In the genomic region with DNA sequence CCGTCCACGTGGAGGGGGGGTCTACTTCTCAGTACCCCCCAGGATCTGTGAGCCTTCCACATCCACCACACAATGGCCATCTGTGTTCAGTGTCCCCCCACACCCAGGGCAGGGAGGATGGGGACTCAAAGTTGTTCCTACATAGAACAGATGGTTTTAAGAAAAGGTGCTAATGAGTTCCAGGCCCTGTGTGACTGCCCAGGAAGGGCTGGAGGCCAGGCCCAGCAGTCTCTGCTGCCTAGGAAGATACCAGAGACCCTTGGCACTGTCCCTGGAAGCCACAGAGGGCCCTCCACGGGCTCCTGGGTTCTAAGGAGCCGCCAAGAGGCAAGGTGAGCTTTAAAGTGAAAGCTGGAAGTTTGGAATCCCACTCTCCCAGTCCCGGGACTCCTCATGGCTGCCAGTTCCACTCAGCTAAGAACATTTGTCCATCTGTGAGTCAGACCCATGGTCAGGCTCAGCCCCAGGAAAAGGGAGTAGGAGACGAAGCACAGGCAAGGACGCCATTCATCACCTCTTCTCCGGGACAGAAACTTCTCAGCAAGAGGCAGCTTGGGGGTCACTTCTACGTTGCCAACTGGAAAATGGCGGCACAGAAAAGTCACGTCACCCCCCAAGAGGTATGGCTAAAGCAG, we compare ENCODE assay signal across 14 mouse cellular contexts. TPM values are rescaled to one million over a fixed set of nuclear protein-coding genes. Genes with fewer than 3 reads are reported as not detected.
DNase-seq lines count a peak whose midpoint lies in the region; ATAC-seq and TF ChIP-seq lines count a peak whose summit lies in the region.
"Had no signal": no experiment of that assay in that cellular context is flagged by ENCODE, and none has a peak within 500 bp of the region (broad histone marks: within the 10 kb centered on the region; RNA-seq: fewer than 3 reads in every experiment).

No protein-coding gene starts in this region.

- ATAC-seq in forebrain, embryonic 11.5 days (replicated peaks; ENCODE audit: low FRiP score), result no peak
- no peak for ATAC-seq in midbrain, postnatal 0 days (ENCODE audit: low FRiP score)
- ATAC-seq in midbrain, embryonic 14.5 days (ENCODE audit: low FRiP score, low TSS enrichment), result no peak
- ATAC-seq in embryonic facial prominence, embryonic 11.5 days (replicated peaks; ENCODE audit: insufficient number of reproducible peaks, low FRiP score, low TSS enrichment, low read depth), result no peak
- no peak for ATAC-seq in kidney, embryonic 16.5 days (ENCODE audit: low FRiP score, low TSS enrichment)
- ATAC-seq: midbrain, embryonic 13.5 days had no signal

- H3K36me3 ChIP-seq in forebrain, embryonic 10.5 days (replicated peaks), result peaks cover 11% of the 10 kb centered on the region; the same call in 1 of the 2 replicates
- H3K36me3 ChIP-seq in forebrain, embryonic 11.5 days (ENCODE audit: control insufficient read depth, insufficient read depth, low read length), result no peaks in the 10 kb centered on the region
- no peaks in the 10 kb centered on the region for H3K36me3 ChIP-seq in midbrain, postnatal 0 days (ENCODE audit: insufficient read depth, low read length)
- H3K36me3 ChIP-seq in midbrain, embryonic 14.5 days (ENCODE audit: control insufficient read depth, insufficient read depth, low read length), result no peaks in the 10 kb centered on the region
- H3K36me3 ChIP-seq in embryonic facial prominence, embryonic 11.5 days (replicated peaks; ENCODE audit: control insufficient read depth, insufficient read depth, low read depth, low read length), result no peaks in the 10 kb centered on the region
- no peaks in the 10 kb centered on the region for H3K36me3 ChIP-seq in kidney, embryonic 16.5 days (ENCODE audit: insufficient read depth, low read length)
- H3K36me3 ChIP-seq: midbrain, embryonic 13.5 days; neural tube, embryonic 15.5 days had no signal

- no peak overlapping the region for H3K9ac ChIP-seq in forebrain, embryonic 11.5 days (ENCODE audit: low read length)
- no peak overlapping the region for H3K9ac ChIP-seq in midbrain, postnatal 0 days (replicated peaks; ENCODE audit: low read length, poor library complexity, severe bottlenecking)
- no peak overlapping the region for H3K9ac ChIP-seq in midbrain, embryonic 14.5 days (replicated peaks; ENCODE audit: low read length)
- no peak overlapping the region for H3K9ac ChIP-seq in embryonic facial prominence, embryonic 11.5 days (replicated peaks; ENCODE audit: low read length)
- H3K9ac ChIP-seq in kidney, embryonic 16.5 days (replicated peaks; ENCODE audit: low read length), result no peak overlapping the region
- H3K9ac ChIP-seq: lung, embryonic 14.5 days; midbrain, embryonic 13.5 days; neural tube, embryonic 15.5 days had no signal

- DNase-seq in forebrain, embryonic 10.5 days (ENCODE audit: extremely low spot score, low spot score), result no peak
- DNase-seq in forebrain, embryonic 11.5 days (ENCODE audit: low spot score), result no peak
- DNase-seq in midbrain, postnatal 0 days (ENCODE audit: low spot score), result peak; percentile 22
- no peak for DNase-seq in midbrain, embryonic 14.5 days
- peak; percentile 62 for DNase-seq in embryonic facial prominence, embryonic 11.5 days (ENCODE audit: low spot score)
- DNase-seq in spleen, adult 12 weeks (ENCODE audit: low spot score), result no peak
- DNase-seq: heart, postnatal 36 days; kidney, adult 8-10 months; layer of hippocampus, postnatal 36 days; lung, embryonic 14.5 days had no signal

- H3K27ac ChIP-seq in forebrain, embryonic 10.5 days, result peak overlapping the region; percentile 62
- H3K27ac ChIP-seq in forebrain, embryonic 11.5 days (ENCODE audit: low read depth, low read length), result no peak overlapping the region
- H3K27ac ChIP-seq in midbrain, postnatal 0 days (ENCODE audit: low read depth, low read length), result no peak overlapping the region
- no peak overlapping the region for H3K27ac ChIP-seq in midbrain, embryonic 14.5 days (replicated peaks; ENCODE audit: low read depth, low read length)
- no peak overlapping the region for H3K27ac ChIP-seq in embryonic facial prominence, embryonic 11.5 days (replicated peaks; ENCODE audit: low read depth, low read length)
- H3K27ac ChIP-seq in olfactory bulb, adult 2 months (ENCODE audit: insufficient read depth, low read depth, low read length), result no peak overlapping the region
- H3K27ac ChIP-seq in kidney, embryonic 16.5 days (ENCODE audit: low read length), result no peak overlapping the region
- H3K27ac ChIP-seq: midbrain, embryonic 13.5 days; neural tube, embryonic 15.5 days had no signal

- 84% methylated on average over 11 of the region's 11 CpGs for WGBS in forebrain, embryonic 10.5 days
- 81% methylated on average over 11 of the region's 11 CpGs for WGBS in forebrain, embryonic 11.5 days
- 84% methylated on average over 11 of the region's 11 CpGs for WGBS in midbrain, postnatal 0 days
- 84% methylated on average over 11 of the region's 11 CpGs for WGBS in midbrain, embryonic 14.5 days
- WGBS in embryonic facial prominence, embryonic 11.5 days, result 66% methylated on average over 11 of the region's 11 CpGs
- 82% methylated on average over 11 of the region's 11 CpGs for WGBS in olfactory bulb, adult 2 months
- 82% methylated on average over 11 of the region's 11 CpGs for WGBS in kidney, embryonic 16.5 days

- H3K9me3 ChIP-seq in forebrain, embryonic 10.5 days, result no peaks in the 10 kb centered on the region
- H3K9me3 ChIP-seq in forebrain, embryonic 11.5 days (ENCODE audit: control insufficient read depth, low read length), result no peaks in the 10 kb centered on the region
- no peaks in the 10 kb centered on the region for H3K9me3 ChIP-seq in midbrain, postnatal 0 days (ENCODE audit: low read length)
- no peaks in the 10 kb centered on the region for H3K9me3 ChIP-seq in midbrain, embryonic 14.5 days (ENCODE audit: control insufficient read depth, low read length)
- no peaks in the 10 kb centered on the region for H3K9me3 ChIP-seq in embryonic facial prominence, embryonic 11.5 days (replicated peaks; ENCODE audit: control insufficient read depth, low read length)
- H3K9me3 ChIP-seq in kidney, embryonic 16.5 days (ENCODE audit: low read length), result no peaks in the 10 kb centered on the region
- H3K9me3 ChIP-seq: midbrain, embryonic 13.5 days; neural tube, embryonic 15.5 days had no signal

- peaks cover 37% of the 10 kb centered on the region for H3K4me1 ChIP-seq in forebrain, embryonic 10.5 days
- H3K4me1 ChIP-seq in forebrain, embryonic 11.5 days (replicated peaks; ENCODE audit: control insufficient read depth, insufficient read depth, low read length), result no peaks in the 10 kb centered on the region
- no peaks in the 10 kb centered on the region for H3K4me1 ChIP-seq in midbrain, postnatal 0 days (ENCODE audit: insufficient read depth, low read length)
- no peaks in the 10 kb centered on the region for H3K4me1 ChIP-seq in midbrain, embryonic 14.5 days (ENCODE audit: control insufficient read depth, insufficient read depth, low read length)
- no peaks in the 10 kb centered on the region for H3K4me1 ChIP-seq in embryonic facial prominence, embryonic 11.5 days (ENCODE audit: control insufficient read depth, insufficient read depth, low read length)
- peaks cover 14% of the 10 kb centered on the region for H3K4me1 ChIP-seq in olfactory bulb, adult 2 months (ENCODE audit: control insufficient read depth, insufficient read depth, low read length)
- no peaks in the 10 kb centered on the region for H3K4me1 ChIP-seq in kidney, embryonic 16.5 days (ENCODE audit: insufficient read depth, low read length)

- H3K4me3 ChIP-seq in forebrain, embryonic 10.5 days, result no peak overlapping the region
- H3K4me3 ChIP-seq in forebrain, embryonic 11.5 days (ENCODE audit: low read depth, low read length), result no peak overlapping the region
- no peak overlapping the region for H3K4me3 ChIP-seq in midbrain, postnatal 0 days (ENCODE audit: low read depth, low read length)
- no peak overlapping the region for H3K4me3 ChIP-seq in midbrain, embryonic 14.5 days (replicated peaks; ENCODE audit: low read depth, low read length)
- no peak overlapping the region for H3K4me3 ChIP-seq in embryonic facial prominence, embryonic 11.5 days (ENCODE audit: low read depth, low read length)
- H3K4me3 ChIP-seq in olfactory bulb, adult 2 months (ENCODE audit: insufficient read depth, low read depth, low read length), result no peak overlapping the region
- H3K4me3 ChIP-seq in kidney, embryonic 16.5 days (ENCODE audit: low read length), result no peak overlapping the region
- H3K4me3 ChIP-seq: midbrain, embryonic 13.5 days; neural tube, embryonic 15.5 days had no signal

- TF ChIP-seq CTCF in midbrain, postnatal 0 days (IDR thresholded peaks at IDR 0.05), result no peak
- peak; percentile 4; the same call in 1 of the 2 replicates for TF ChIP-seq CTCF in olfactory bulb, adult 2 months (IDR thresholded peaks at IDR 0.05; ENCODE audit: insufficient read depth, low read depth, low read length)

- no peak overlapping the region for H3K4me2 ChIP-seq in forebrain, embryonic 11.5 days (ENCODE audit: low read depth, low read length, severe bottlenecking)
- H3K4me2 ChIP-seq in midbrain, postnatal 0 days (ENCODE audit: low read depth, low read length, poor library complexity, severe bottlenecking), result no peak overlapping the region
- H3K4me2 ChIP-seq in midbrain, embryonic 14.5 days (ENCODE audit: low read length), result no peak overlapping the region
- H3K4me2 ChIP-seq in embryonic facial prominence, embryonic 11.5 days (ENCODE audit: low read depth, low read length), result no peak overlapping the region
- H3K4me2 ChIP-seq in kidney, embryonic 16.5 days (replicated peaks; ENCODE audit: low read depth, low read length), result no peak overlapping the region
- H3K4me2 ChIP-seq: lung, embryonic 14.5 days; midbrain, embryonic 13.5 days; neural tube, embryonic 15.5 days had no signal

- TF ChIP-seq POLR2A in olfactory bulb, adult 2 months (IDR thresholded peaks at IDR 0.05; ENCODE audit: insufficient read depth, low read depth, low read length), result no peak

- no peaks in the 10 kb centered on the region for H3K27me3 ChIP-seq in forebrain, embryonic 10.5 days (ENCODE audit: poor library complexity, severe bottlenecking)
- H3K27me3 ChIP-seq in forebrain, embryonic 11.5 days (ENCODE audit: control insufficient read depth, insufficient read depth, low read length), result no peaks in the 10 kb centered on the region
- H3K27me3 ChIP-seq in midbrain, postnatal 0 days (ENCODE audit: insufficient read depth, low read length), result no peaks in the 10 kb centered on the region
- H3K27me3 ChIP-seq in midbrain, embryonic 14.5 days (ENCODE audit: control insufficient read depth, insufficient read depth, low read length), result no peaks in the 10 kb centered on the region
- H3K27me3 ChIP-seq in embryonic facial prominence, embryonic 11.5 days (ENCODE audit: control insufficient read depth, insufficient read depth, low read length), result no peaks in the 10 kb centered on the region
- H3K27me3 ChIP-seq in kidney, embryonic 16.5 days (ENCODE audit: insufficient read depth, low read length), result no peaks in the 10 kb centered on the region
- H3K27me3 ChIP-seq: midbrain, embryonic 13.5 days; neural tube, embryonic 15.5 days had no signal

RNA-seq across cellular contexts. Expression of gene Dkk3, which starts 36.9 kb away (rescaled TPM):
- 14.3 and 15.0 TPM in 2 replicates for polyA plus RNA-seq in forebrain, embryonic 10.5 days (2016; fragmentation: Nextera tagmentation; extraction: Ambion mirVana)
- polyA plus RNA-seq in forebrain, embryonic 11.5 days (2014; fragmentation: Nextera tagmentation; extraction: Ambion mirVana), result 15.0 and 18.7 TPM in 2 replicates
- total RNA-seq in midbrain, postnatal 0 days (2014; rRNA removed), result 30.9 and 31.8 TPM in 2 replicates
- 36.7 and 38.8 TPM in 2 replicates for polyA plus RNA-seq in midbrain, postnatal 0 days (2015; fragmentation: Nextera tagmentation; extraction: Ambion mirVana)
- polyA plus RNA-seq in midbrain, embryonic 14.5 days (2014; fragmentation: Nextera tagmentation; extraction: Ambion mirVana), result 17.5 and 18.5 TPM in 2 replicates
- polyA plus RNA-seq in embryonic facial prominence, embryonic 11.5 days (2014; fragmentation: Nextera tagmentation; extraction: Ambion mirVana), result 17.0 and 28.7 TPM in 2 replicates
- polyA plus RNA-seq in olfactory bulb, adult 2 months (2012; ENCODE audit: insufficient read depth, insufficient read length, low replicate concordance, missing spikeins), result not detected in 2 replicates
- 26.4 and 27.5 TPM in 2 replicates for polyA plus RNA-seq in kidney, embryonic 16.5 days (2015; fragmentation: Nextera tagmentation; extraction: Ambion mirVana)

Comparison
In these comparisons a context has a peak if more than half of its experiments do, and no peak if none do; other contexts are left out.
1. DNase-seq: peak in midbrain, postnatal 0 days (single experiment) and embryonic facial prominence, embryonic 11.5 days (single experiment); none in forebrain, embryonic 10.5 days (single experiment), forebrain, embryonic 11.5 days (single experiment), midbrain, embryonic 14.5 days (single experiment) and spleen, adult 12 weeks (single experiment).
2. RNA of gene Dkk3, which starts 36.9 kb away (polyA plus RNA-seq): 36.7 to 38.8 TPM in midbrain, postnatal 0 days, 26.4 to 27.5 TPM in kidney, embryonic 16.5 days, 17.5 to 18.5 TPM in midbrain, embryonic 14.5 days, 17.0 to 28.7 TPM in embryonic facial prominence, embryonic 11.5 days, 15.0 to 18.7 TPM in forebrain, embryonic 11.5 days and 14.3 to 15.0 TPM in forebrain, embryonic 10.5 days; not detected in olfactory bulb, adult 2 months; every median in the first group is over 10 times any median in the second.